Mouse (Mus musculus): ENCODE results near the gene Stx12. TPM values are rescaled to one million over a fixed set of nuclear protein-coding genes. Genes with fewer than 3 reads are reported as not detected.

Stx12 gene
- polyA plus RNA-seq, 1 experiment from 2014 or later = 197 TPM

- ATAC-seq (ENCODE audit: low FRiP score, low TSS enrichment) (no peak), DNase-seq (no peak)
- Histone ChIP-seq H3K9ac (replicated peaks; ENCODE audit: low read length) (no peak overlapping the region), H3K27ac (replicated peaks; ENCODE audit: low read depth, low read length) (no peak overlapping the region), H3K27me3 (ENCODE audit: control insufficient read depth, insufficient read depth, low read length) (no peaks in the 10 kb centered on the region), H3K4me3 (replicated peaks; ENCODE audit: low read depth, low read length) (no peak overlapping the region), H3K36me3 (ENCODE audit: control insufficient read depth, insufficient read depth, low read length) (no peaks in the 10 kb centered on the region), H3K4me1 (ENCODE audit: control insufficient read depth, insufficient read depth, low read length) (no peaks in the 10 kb centered on the region), H3K4me2 (ENCODE audit: low read length) (no peak overlapping the region), H3K9me3 (ENCODE audit: control insufficient read depth, low read length) (no peaks in the 10 kb centered on the region; the same call in 1 of the 2 replicates)
- 93% methylated on average over 7 of the region's 7 CpGs for WGBS
Observed at GRCm38 (mm10) chr4:132806620-132807191, 77.6 kb downstream of the Stx12 start.

GRCm38 (mm10) chr4:132805599-132806197 lies 78.6 kb downstream of the Stx12 start:
- no peak overlapping the region for H3K9ac ChIP-seq (replicated peaks; ENCODE audit: low read length)
- no peak for ATAC-seq (ENCODE audit: low FRiP score, low TSS enrichment)
- H3K27ac ChIP-seq (replicated peaks; ENCODE audit: low read depth, low read length) = no peak overlapping the region
- H3K9me3 ChIP-seq (ENCODE audit: control insufficient read depth, low read length) = no peaks in the 10 kb centered on the region; the same call in 1 of the 2 replicates
- H3K4me2 ChIP-seq (ENCODE audit: low read length) = no peak overlapping the region
- H3K4me1 ChIP-seq (ENCODE audit: control insufficient read depth, insufficient read depth, low read length) = no peaks in the 10 kb centered on the region
- H3K27me3 ChIP-seq (ENCODE audit: control insufficient read depth, insufficient read depth, low read length) = no peaks in the 10 kb centered on the region
- 90% methylated on average over 12 of the region's 12 CpGs for WGBS
- no peaks in the 10 kb centered on the region for H3K36me3 ChIP-seq (ENCODE audit: control insufficient read depth, insufficient read depth, low read length)
- H3K4me3 ChIP-seq (replicated peaks; ENCODE audit: low read depth, low read length) = no peak overlapping the region
- DNase-seq = no peak

- Histone ChIP-seq H3K4me2 (ENCODE audit: low read length) (no peak overlapping the region), H3K9ac (replicated peaks; ENCODE audit: low read length) (no peak overlapping the region), H3K27me3 (ENCODE audit: control insufficient read depth, insufficient read depth, low read length) (no peaks in the 10 kb centered on the region), H3K27ac (replicated peaks; ENCODE audit: low read depth, low read length) (no peak overlapping the region), H3K4me1 (ENCODE audit: control insufficient read depth, insufficient read depth, low read length) (no peaks in the 10 kb centered on the region), H3K9me3 (ENCODE audit: control insufficient read depth, low read length) (no peaks in the 10 kb centered on the region), H3K36me3 (ENCODE audit: control insufficient read depth, insufficient read depth, low read length) (no peaks in the 10 kb centered on the region), H3K4me3 (replicated peaks; ENCODE audit: low read depth, low read length) (no peak overlapping the region)
- WGBS = 85% methylated on average over 5 of the region's 5 CpGs
- no peak for DNase-seq
- ATAC-seq (ENCODE audit: low FRiP score, low TSS enrichment) = no peak
Observed at GRCm38 (mm10) chr4:132805146-132805545, 79.2 kb downstream of the Stx12 start.

- ATAC-seq (ENCODE audit: low FRiP score, low TSS enrichment) (no peak), DNase-seq (no peak)
- Histone ChIP-seq H3K27ac (replicated peaks; ENCODE audit: low read depth, low read length) (no peak overlapping the region), H3K4me3 (replicated peaks; ENCODE audit: low read depth, low read length) (no peak overlapping the region), H3K9me3 (ENCODE audit: control insufficient read depth, low read length) (no peaks in the 10 kb centered on the region), H3K9ac (replicated peaks; ENCODE audit: low read length) (no peak overlapping the region), H3K4me1 (ENCODE audit: control insufficient read depth, insufficient read depth, low read length) (no peaks in the 10 kb centered on the region), H3K4me2 (ENCODE audit: low read length) (no peak overlapping the region), H3K36me3 (ENCODE audit: control insufficient read depth, insufficient read depth, low read length) (no peaks in the 10 kb centered on the region), H3K27me3 (ENCODE audit: control insufficient read depth, insufficient read depth, low read length) (no peaks in the 10 kb centered on the region)
- 96% methylated on average over 6 of the region's 6 CpGs for WGBS
Observed at GRCm38 (mm10) chr4:132804331-132804730, 80.0 kb downstream of the Stx12 start.

- Histone ChIP-seq H3K27ac (replicated peaks; ENCODE audit: low read depth, low read length) (no peak overlapping the region), H3K9ac (replicated peaks; ENCODE audit: low read length) (no peak overlapping the region), H3K4me2 (ENCODE audit: low read length) (no peak overlapping the region), H3K9me3 (ENCODE audit: control insufficient read depth, low read length) (no peaks in the 10 kb centered on the region), H3K4me1 (ENCODE audit: control insufficient read depth, insufficient read depth, low read length) (no peaks in the 10 kb centered on the region), H3K4me3 (replicated peaks; ENCODE audit: low read depth, low read length) (no peak overlapping the region), H3K36me3 (ENCODE audit: control insufficient read depth, insufficient read depth, low read length) (no peaks in the 10 kb centered on the region), H3K27me3 (ENCODE audit: control insufficient read depth, insufficient read depth, low read length) (no peaks in the 10 kb centered on the region)
- WGBS = 97% methylated on average over 7 of the region's 7 CpGs
- no peak for DNase-seq
- no peak for ATAC-seq (ENCODE audit: low FRiP score, low TSS enrichment)
Observed at GRCm38 (mm10) chr4:132803876-132804275, 80.4 kb downstream of the Stx12 start.

Other genes starting within 250 kb of the Stx12 start
- 12.8 and 15.7 TPM in 2 replicates for gene Eya3, start 245.5 kb downstream of the Stx12 start, polyA plus RNA-seq (2014; fragmentation: Nextera tagmentation; extraction: Ambion mirVana)
- 5.2 and 5.6 TPM in 2 replicates for gene Xkr8, start 152.0 kb downstream of the Stx12 start, polyA plus RNA-seq (2014; fragmentation: Nextera tagmentation; extraction: Ambion mirVana)
- 0.35 and 0.54 TPM in 2 replicates for gene Smpdl3b, start 127.3 kb downstream of the Stx12 start, polyA plus RNA-seq (2014; fragmentation: Nextera tagmentation; extraction: Ambion mirVana)
- 34.1 and 38.1 TPM in 2 replicates for gene Rpa2, start 116.2 kb downstream of the Stx12 start, polyA plus RNA-seq (2014; fragmentation: Nextera tagmentation; extraction: Ambion mirVana)
- 0.09 and 1.6 TPM in 2 replicates for gene Themis2, start 88.1 kb downstream of the Stx12 start, polyA plus RNA-seq (2014; fragmentation: Nextera tagmentation; extraction: Ambion mirVana)
- gene Ppp1r8, start 41.3 kb downstream of the Stx12 start, polyA plus RNA-seq (2014; fragmentation: Nextera tagmentation; extraction: Ambion mirVana) = 56.8 and 75.5 TPM in 2 replicates
- 41.9 and 47.5 TPM in 2 replicates for gene Fam76a, start 38.0 kb upstream of the Stx12 start, polyA plus RNA-seq (2014; fragmentation: Nextera tagmentation; extraction: Ambion mirVana)
- gene Fgr, start 89.6 kb upstream of the Stx12 start, polyA plus RNA-seq (2014; fragmentation: Nextera tagmentation; extraction: Ambion mirVana) = 0.08 TPM in 1 of 2 replicates, not detected in the other
- gene Ahdc1, start 126.8 kb upstream of the Stx12 start, polyA plus RNA-seq (2014; fragmentation: Nextera tagmentation; extraction: Ambion mirVana) = 13.0 and 15.3 TPM in 2 replicates
- 19.6 and 23.1 TPM in 2 replicates for gene Wasf2, start 246.0 kb upstream of the Stx12 start, polyA plus RNA-seq (2014; fragmentation: Nextera tagmentation; extraction: Ambion mirVana)

Data from midbrain, embryonic 14.5 days (tissue).